Comparison of ENCODE assay signal across 19 mouse cellular contexts in the genomic region with DNA sequence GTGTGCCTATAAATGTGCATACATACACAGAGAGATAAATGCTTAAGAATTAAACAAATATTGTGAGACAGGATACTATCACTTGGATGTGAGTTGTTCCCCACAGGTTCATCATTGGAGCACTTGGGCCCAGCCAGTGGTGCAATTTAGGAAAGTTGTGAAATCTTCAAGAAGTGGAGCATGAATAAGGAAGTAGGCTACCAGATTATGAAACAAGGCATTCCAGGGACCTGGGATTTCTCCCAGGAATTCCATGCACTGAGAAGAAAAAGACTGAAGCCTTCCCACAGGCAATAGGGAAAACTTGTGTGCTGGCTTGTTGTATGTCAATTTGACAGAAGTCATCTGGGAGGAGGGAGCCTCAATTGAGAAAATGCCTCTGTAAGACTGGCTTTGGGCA. TPM values are rescaled to one million over a fixed set of nuclear protein-coding genes. Genes with fewer than 3 reads are reported as not detected.
DNase-seq lines count a peak whose midpoint lies in the region; ATAC-seq lines count a peak whose summit lies in the region.
"Had no signal": no experiment of that assay in that cellular context is flagged by ENCODE, and none has a peak within 500 bp of the region (broad histone marks: within the 10 kb centered on the region; RNA-seq: fewer than 3 reads in every experiment).

No protein-coding gene starts in this region.

- DNase-seq in gastrocnemius, adult 18-20 months (ENCODE audit: low spot score): peak; percentile 45
- DNase-seq in gastrocnemius, adult 8-10 months (ENCODE audit: low spot score in 2 of 2): no peak
- DNase-seq in heart, postnatal 25 days (ENCODE audit: low spot score): peak; percentile 21
- no peak for DNase-seq in heart, postnatal 4 days
- peak; percentile 94 for DNase-seq in gonadal fat pad, adult 2 months (ENCODE audit: low read depth)
- DNase-seq in lung, postnatal 36 days: peak; percentile 87
- DNase-seq in kidney, adult 18-20 months: no peak
- DNase-seq: adrenal gland, adult 2 months; cerebellum, adult 18-20 months; cerebellum, postnatal 14 days; gastrocnemius, postnatal 25 days; layer of hippocampus, adult 9-11 months; liver, embryonic 13.5 days; right cerebral cortex, postnatal 14 days; thymus, postnatal 14 days had no signal

- intact Hi-C loops in heart, postnatal 25 days (cut with DNase I): no loop called here

- no peak for ATAC-seq in cerebellum, adult (ENCODE audit: insufficient number of reproducible peaks, low FRiP score, low TSS enrichment)
- ATAC-seq: forebrain, embryonic 14.5 days; intestine, postnatal 0 days; Patski had no signal

RNA-seq across cellular contexts. Expression of a gene that starts 4.3 kb away (rescaled TPM):
- 10 to 100 TPM; 33.2 to 38.3 TPM for total RNA-seq in gastrocnemius, adult 18-20 months (2021)
- total RNA-seq in gastrocnemius, adult 8-10 months (2022): 10 to 100 TPM; 28.2 to 39.7 (median 34.2) TPM
- total RNA-seq in heart, postnatal 25 days (2021): 10 to 100 TPM; 32.8 to 36.6 TPM
- total RNA-seq in heart, postnatal 4 days (2021): 10 to 100 TPM; 55.6 to 59.6 TPM
- 216 and 287 TPM in 2 replicates for polyA plus RNA-seq in gonadal fat pad, adult 2 months (2012; rRNA removed)

RNA-seq across cellular contexts. Expression of a gene that starts 49.8 kb away (rescaled TPM):
- total RNA-seq in gastrocnemius, adult 18-20 months (2021): 10 to 100 TPM; 11.5 to 13.9 TPM
- 10 to 100 TPM; 13.1 to 17.6 (median 14.7) TPM for total RNA-seq in gastrocnemius, adult 8-10 months (2022)
- 10 to 100 TPM; 10.5 to 13.2 TPM for total RNA-seq in heart, postnatal 25 days (2021)
- total RNA-seq in heart, postnatal 4 days (2021): 10 to 100 TPM; 20.2 to 25.1 TPM
- polyA plus RNA-seq in gonadal fat pad, adult 2 months (2012; rRNA removed): 10.7 and 11.7 TPM in 2 replicates

Comparison
In these comparisons a context has a peak if more than half of its experiments do, and no peak if none do; other contexts are left out.
1. DNase-seq: peak in gastrocnemius, adult 18-20 months (single experiment), heart, postnatal 25 days (single experiment), gonadal fat pad, adult 2 months (single experiment) and lung, postnatal 36 days (single experiment); none in gastrocnemius, adult 8-10 months (0 of 2), heart, postnatal 4 days (single experiment) and kidney, adult 18-20 months (single experiment).